Mouse (Mus musculus): ENCODE results near the gene Ror1. TPM values are rescaled to one million over a fixed set of nuclear protein-coding genes. Genes with fewer than 3 reads are reported as not detected.

Gene Ror1
- polyA plus RNA-seq, 1 experiment: 0.06 TPM

- no peak for TF ChIP-seq MYOD1 (IDR thresholded peaks at IDR 0.05; ENCODE audit: control insufficient read depth in 1 of 3, insufficient read length in 2 of 3, low read depth in 2 of 3)
- Histone ChIP-seq H3K4me2 (ENCODE audit: low read depth) (no peak overlapping the region), H3K27me3 (ENCODE audit: control insufficient read depth, insufficient read depth, insufficient read length) (no peaks in the 10 kb centered on the region), H3K36me3 (ENCODE audit: control insufficient read depth, insufficient read depth) (no peaks in the 10 kb centered on the region), H3ac (ENCODE audit: control insufficient read depth, insufficient read length) (no peak overlapping the region), H3K79me2 (ENCODE audit: control insufficient read depth, insufficient read depth) (no peaks in the 10 kb centered on the region), H3K4me3 (no peak overlapping the region)
These were observed 192.2 kb downstream of the Ror1 start for GRCm38 (mm10) chr4:100287829-100288228.

DNA sequence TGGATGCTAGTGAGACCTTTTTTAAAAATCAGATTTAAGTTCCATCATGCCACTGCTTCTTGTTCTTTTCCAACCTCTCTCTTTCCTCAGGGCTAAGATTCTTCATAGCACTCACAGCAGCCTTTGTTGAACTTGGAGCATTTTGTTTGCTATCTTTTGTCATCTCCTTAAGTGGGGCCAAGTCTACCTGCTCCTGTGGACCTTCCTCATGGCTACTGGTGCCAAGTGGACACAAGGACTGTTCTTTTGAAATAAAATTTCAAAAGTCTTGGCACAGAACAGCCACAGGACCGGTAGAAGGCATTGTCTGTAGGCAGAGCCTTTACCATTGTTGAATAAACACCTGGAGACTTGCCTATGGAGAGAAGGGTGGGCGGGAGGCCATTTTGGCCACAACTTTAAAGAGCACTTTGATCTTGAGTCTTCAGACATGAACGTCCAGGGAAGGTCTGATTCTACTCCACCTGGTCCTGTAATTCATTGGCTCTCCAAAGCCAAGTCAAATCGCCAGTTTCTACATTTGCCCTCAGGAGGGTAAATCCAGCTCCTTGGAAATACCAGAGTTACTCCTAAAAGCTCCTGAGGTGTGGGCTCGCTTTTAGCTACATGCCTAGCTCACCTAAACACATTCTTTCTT lies 195.5 kb downstream of the Ror1 start:
- Histone ChIP-seq H3K4me3 (no peak overlapping the region), H3K36me3 (ENCODE audit: control insufficient read depth, insufficient read depth) (no peaks in the 10 kb centered on the region), H3K4me2 (ENCODE audit: low read depth) (no peak overlapping the region), H3K27me3 (ENCODE audit: control insufficient read depth, insufficient read depth, insufficient read length) (no peaks in the 10 kb centered on the region), H3K79me2 (ENCODE audit: control insufficient read depth, insufficient read depth) (no peaks in the 10 kb centered on the region), H3ac (ENCODE audit: control insufficient read depth, insufficient read length) (no peak overlapping the region)
- TF ChIP-seq USF1 (IDR thresholded peaks at IDR 0.05; ENCODE audit: low read depth) (no peak), SRF (IDR thresholded peaks at IDR 0.05; ENCODE audit: control insufficient read depth, insufficient read length, low read depth) (no peak), E2F4 (IDR thresholded peaks at IDR 0.05; ENCODE audit: insufficient read depth) (no peak), MAX (IDR thresholded peaks at IDR 0.05; ENCODE audit: low read depth) (no peak), POLR2A (IDR thresholded peaks at IDR 0.05; ENCODE audit: insufficient read length, low read depth) (no peak), TCF3 (IDR thresholded peaks at IDR 0.05; ENCODE audit: insufficient read length, low read depth) (no peak), MYOG (IDR thresholded peaks at IDR 0.05; ENCODE audit: control insufficient read depth in 1 of 3, insufficient read depth in 1 of 3, insufficient read length in 2 of 3, low read depth in 2 of 3) (no peak), POLR2AphosphoS2 (IDR thresholded peaks at IDR 0.05; ENCODE audit: insufficient read length, low read depth) (no peak), CEBPB (IDR thresholded peaks at IDR 0.05; ENCODE audit: insufficient read depth, poor library complexity, severe bottlenecking) (no peak), MYOD1 (IDR thresholded peaks at IDR 0.05; ENCODE audit: control insufficient read depth in 1 of 3, insufficient read length in 2 of 3, low read depth in 2 of 3) (no peak), REST (IDR thresholded peaks at IDR 0.05; ENCODE audit: insufficient read depth, insufficient read length) (no peak), TCF12 (IDR thresholded peaks at IDR 0.05; ENCODE audit: insufficient read depth, poor library complexity, severe bottlenecking) (no peak)

- no peak overlapping the region for H3ac ChIP-seq (ENCODE audit: control insufficient read depth, insufficient read length)
- no peak overlapping the region for H3K4me3 ChIP-seq
- H3K4me2 ChIP-seq (ENCODE audit: low read depth): no peak overlapping the region
- H3K79me2 ChIP-seq (ENCODE audit: control insufficient read depth, insufficient read depth): no peaks in the 10 kb centered on the region
- H3K27me3 ChIP-seq (ENCODE audit: control insufficient read depth, insufficient read depth, insufficient read length): no peaks in the 10 kb centered on the region
- TF ChIP-seq TCF12 (IDR thresholded peaks at IDR 0.05; ENCODE audit: insufficient read depth, poor library complexity, severe bottlenecking) (no peak), TCF3 (IDR thresholded peaks at IDR 0.05; ENCODE audit: insufficient read length, low read depth) (no peak), MYOG (IDR thresholded peaks at IDR 0.05; ENCODE audit: control insufficient read depth in 1 of 3, insufficient read depth in 1 of 3, insufficient read length in 2 of 3, low read depth in 2 of 3) (no peak), USF1 (IDR thresholded peaks at IDR 0.05; ENCODE audit: low read depth) (no peak), POLR2AphosphoS2 (IDR thresholded peaks at IDR 0.05; ENCODE audit: insufficient read length, low read depth) (no peak), SRF (IDR thresholded peaks at IDR 0.05; ENCODE audit: control insufficient read depth, insufficient read length, low read depth) (no peak), MAX (IDR thresholded peaks at IDR 0.05; ENCODE audit: low read depth) (no peak), REST (IDR thresholded peaks at IDR 0.05; ENCODE audit: insufficient read depth, insufficient read length) (no peak), CEBPB (IDR thresholded peaks at IDR 0.05; ENCODE audit: insufficient read depth, poor library complexity, severe bottlenecking) (no peak), E2F4 (IDR thresholded peaks at IDR 0.05; ENCODE audit: insufficient read depth) (no peak), MYOD1 (IDR thresholded peaks at IDR 0.05; ENCODE audit: control insufficient read depth in 1 of 3, insufficient read length in 2 of 3, low read depth in 2 of 3) (no peak), POLR2A (IDR thresholded peaks at IDR 0.05; ENCODE audit: insufficient read length, low read depth) (no peak)
- H3K36me3 ChIP-seq (ENCODE audit: control insufficient read depth, insufficient read depth): no peaks in the 10 kb centered on the region
These were observed 202.1 kb downstream of the Ror1 start for GRCm38 (mm10) chr4:100297678-100298077.

GRCm38 (mm10) chr4:100298566-100298965 lies 203.0 kb downstream of the Ror1 start:
- no peak for TF ChIP-seq MYOD1 (IDR thresholded peaks at IDR 0.05; ENCODE audit: control insufficient read depth in 1 of 3, insufficient read length in 2 of 3, low read depth in 2 of 3)
- no peak for TF ChIP-seq E2F4 (IDR thresholded peaks at IDR 0.05; ENCODE audit: insufficient read depth)
- Histone ChIP-seq H3K4me2 (ENCODE audit: low read depth) (no peak overlapping the region), H3K27me3 (ENCODE audit: control insufficient read depth, insufficient read depth, insufficient read length) (no peaks in the 10 kb centered on the region), H3K36me3 (ENCODE audit: control insufficient read depth, insufficient read depth) (no peaks in the 10 kb centered on the region), H3ac (ENCODE audit: control insufficient read depth, insufficient read length) (no peak overlapping the region), H3K4me3 (no peak overlapping the region), H3K79me2 (ENCODE audit: control insufficient read depth, insufficient read depth) (no peaks in the 10 kb centered on the region)

DNA sequence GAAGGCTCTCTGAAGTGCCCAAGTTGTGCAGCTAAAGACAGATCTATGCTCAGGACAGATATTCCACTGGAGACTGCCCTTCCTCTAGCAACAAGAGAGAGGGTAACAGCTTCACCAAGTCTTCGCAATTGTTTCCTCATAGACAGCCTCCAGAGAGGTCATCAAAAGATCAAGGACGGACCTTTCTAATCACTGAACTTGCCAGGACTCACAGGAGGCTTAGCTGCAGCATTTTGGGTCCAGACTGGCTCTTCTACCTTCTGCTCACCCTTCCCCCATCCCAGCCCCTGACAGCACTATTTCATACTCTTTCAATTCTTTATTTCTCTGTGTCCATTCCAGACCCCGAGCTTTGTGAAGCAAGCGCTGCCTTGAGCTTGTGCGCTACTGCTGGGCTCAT lies 204.6 kb downstream of the Ror1 start:
- TF ChIP-seq MYOG (IDR thresholded peaks at IDR 0.05; ENCODE audit: control insufficient read depth in 1 of 3, insufficient read depth in 1 of 3, insufficient read length in 2 of 3, low read depth in 2 of 3) (no peak), TCF3 (IDR thresholded peaks at IDR 0.05; ENCODE audit: insufficient read length, low read depth) (no peak), MAX (IDR thresholded peaks at IDR 0.05; ENCODE audit: low read depth) (no peak), SRF (IDR thresholded peaks at IDR 0.05; ENCODE audit: control insufficient read depth, insufficient read length, low read depth) (no peak), E2F4 (IDR thresholded peaks at IDR 0.05; ENCODE audit: insufficient read depth) (no peak), REST (IDR thresholded peaks at IDR 0.05; ENCODE audit: insufficient read depth, insufficient read length) (no peak), USF1 (IDR thresholded peaks at IDR 0.05; ENCODE audit: low read depth) (no peak), POLR2AphosphoS2 (IDR thresholded peaks at IDR 0.05; ENCODE audit: insufficient read length, low read depth) (no peak), POLR2A (IDR thresholded peaks at IDR 0.05; ENCODE audit: insufficient read length, low read depth) (no peak), TCF12 (IDR thresholded peaks at IDR 0.05; ENCODE audit: insufficient read depth, poor library complexity, severe bottlenecking) (no peak), CEBPB (IDR thresholded peaks at IDR 0.05; ENCODE audit: insufficient read depth, poor library complexity, severe bottlenecking) (no peak), MYOD1 (IDR thresholded peaks at IDR 0.05; ENCODE audit: control insufficient read depth in 1 of 3, insufficient read length in 2 of 3, low read depth in 2 of 3) (no peak)
- Histone ChIP-seq H3K36me3 (ENCODE audit: control insufficient read depth, insufficient read depth) (no peaks in the 10 kb centered on the region), H3K4me3 (no peak overlapping the region), H3K4me2 (ENCODE audit: low read depth) (no peak overlapping the region), H3K27me3 (ENCODE audit: control insufficient read depth, insufficient read depth, insufficient read length) (no peaks in the 10 kb centered on the region), H3ac (ENCODE audit: control insufficient read depth, insufficient read length) (no peak overlapping the region), H3K79me2 (ENCODE audit: control insufficient read depth, insufficient read depth) (no peaks in the 10 kb centered on the region)
